Mouse (Mus musculus) thymus, postnatal 4 days (tissue): ENCODE measurements around the gene Vmn1r67.

ENCODE experiments used
- DNase-seq: peaks from one replicate; pipeline ENCODE4 v3.0.0; 2021

The Vmn1r67 gene

GRCm38 (mm10) chr7:10443031-10443430 is at the start of gene Vmn1r67:
Gene Vmn1r67 (plus strand): TSS chr7:10443331.
- DNase-seq, result no peak

GRCm38 (mm10) chr7:10458166-10458565 is 15.0 kb downstream of the Vmn1r67 start:
- DNase-seq, result no peak

GRCm38 (mm10) chr7:10479813-10480212 is 36.7 kb downstream of the Vmn1r67 start:
- DNase-seq, result no peak

- peak; percentile 19 for DNase-seq
These were observed 37.6 kb downstream of the Vmn1r67 start for GRCm38 (mm10) chr7:10480588-10481233.

- DNase-seq, result peak; percentile 77
These were observed 51.8 kb downstream of the Vmn1r67 start, which contains the start of gene Zik1 for GRCm38 (mm10) chr7:10494786-10495521. Gene Zik1 (minus strand): TSS chr7:10495394.

GRCm38 (mm10) chr7:10495578-10495977 is 52.4 kb downstream of the Vmn1r67 start:
- no peak for DNase-seq
